Mouse (Mus musculus): Measurements from ENCODE around the gene Mpc1. TPM values are rescaled to one million over a fixed set of nuclear protein-coding genes. Genes with fewer than 3 reads are reported as not detected.
"Not testable (repeated sequence)": the region's sequence is repeated elsewhere in the genome, so short reads cannot be mapped to it uniquely, and the experiment has no call there.

The Mpc1 gene
- polyA plus RNA-seq, 1 experiment from 2014 or later: 366 TPM

GRCm38 (mm10) chr17:8242186-8242585, 40.5 kb upstream of the Mpc1 start:
- DNase-seq (ENCODE audit: low spot score) (no peak), ATAC-seq (no peak)
- H3K4me2 ChIP-seq (ENCODE audit: low read length): no peak overlapping the region
- no peaks in the 10 kb centered on the region for H3K27me3 ChIP-seq (replicated peaks; ENCODE audit: control insufficient read depth, insufficient read depth, low read length)
- no peaks in the 10 kb centered on the region for H3K36me3 ChIP-seq (ENCODE audit: control insufficient read depth, insufficient read depth, low read length)
- no peaks in the 10 kb centered on the region for H3K9me3 ChIP-seq (replicated peaks; ENCODE audit: control insufficient read depth, low read length)
- no peaks in the 10 kb centered on the region for H3K4me1 ChIP-seq (ENCODE audit: control insufficient read depth, insufficient read depth, low read length)
- no peak overlapping the region for H3K9ac ChIP-seq (ENCODE audit: low read length)
- H3K27ac ChIP-seq (ENCODE audit: low read depth, low read length): no peak overlapping the region
- 93% methylated on average over 11 of the region's 11 CpGs for WGBS
- H3K4me3 ChIP-seq (ENCODE audit: low read depth, low read length): no peak overlapping the region

GRCm38 (mm10) chr17:8244124-8244523, 38.6 kb upstream of the Mpc1 start:
- H3K4me1 ChIP-seq (ENCODE audit: control insufficient read depth, insufficient read depth, low read length): no peaks in the 10 kb centered on the region
- 80% methylated on average over 2 of the region's 2 CpGs for WGBS
- no peak for ATAC-seq

GRCm38 (mm10) chr17:8246102-8246754, 36.5 kb upstream of the Mpc1 start:
- H3K4me1 ChIP-seq (ENCODE audit: control insufficient read depth, insufficient read depth, low read length): no peaks in the 10 kb centered on the region
- no peak overlapping the region for H3K4me3 ChIP-seq (ENCODE audit: low read depth, low read length)
- no peaks in the 10 kb centered on the region for H3K36me3 ChIP-seq (ENCODE audit: control insufficient read depth, insufficient read depth, low read length)
- H3K27ac ChIP-seq (ENCODE audit: low read depth, low read length): no peak overlapping the region
- H3K4me2 ChIP-seq (ENCODE audit: low read length): no peak overlapping the region
- no peaks in the 10 kb centered on the region for H3K9me3 ChIP-seq (replicated peaks; ENCODE audit: control insufficient read depth, low read length)
- H3K9ac ChIP-seq (ENCODE audit: low read length): no peak overlapping the region
- H3K27me3 ChIP-seq (replicated peaks; ENCODE audit: control insufficient read depth, insufficient read depth, low read length): no peaks in the 10 kb centered on the region
- 62% methylated on average over 4 of the region's 4 CpGs for WGBS
- DNase-seq (ENCODE audit: low spot score): no peak
- ATAC-seq: no peak

More at GRCm38 (mm10) chr17:8244124-8244523, 38.6 kb upstream of the Mpc1 start:
- Histone ChIP-seq H3K27me3 (replicated peaks; ENCODE audit: control insufficient read depth, insufficient read depth, low read length) (no peaks in the 10 kb centered on the region), H3K36me3 (ENCODE audit: control insufficient read depth, insufficient read depth, low read length) (no peaks in the 10 kb centered on the region), H3K9me3 (replicated peaks; ENCODE audit: control insufficient read depth, low read length) (no peaks in the 10 kb centered on the region), H3K27ac (ENCODE audit: low read depth, low read length) (no peak overlapping the region), H3K4me2 (ENCODE audit: low read length) (no peak overlapping the region), H3K4me3 (ENCODE audit: low read depth, low read length) (no peak overlapping the region), H3K9ac (ENCODE audit: low read length) (no peak overlapping the region)
- no peak for DNase-seq (ENCODE audit: low spot score)

- no peak overlapping the region for H3K9ac ChIP-seq (ENCODE audit: low read length)
- DNase-seq (ENCODE audit: low spot score): no peak
- no peaks in the 10 kb centered on the region for H3K27me3 ChIP-seq (replicated peaks; ENCODE audit: control insufficient read depth, insufficient read depth, low read length)
- WGBS: 95% methylated on average over 7 of the region's 7 CpGs
- H3K4me2 ChIP-seq (ENCODE audit: low read length): no peak overlapping the region
- no peak for ATAC-seq
- no peak overlapping the region for H3K4me3 ChIP-seq (ENCODE audit: low read depth, low read length)
- no peaks in the 10 kb centered on the region for H3K36me3 ChIP-seq (ENCODE audit: control insufficient read depth, insufficient read depth, low read length)
- H3K4me1 ChIP-seq (ENCODE audit: control insufficient read depth, insufficient read depth, low read length): no peaks in the 10 kb centered on the region
- no peaks in the 10 kb centered on the region for H3K9me3 ChIP-seq (replicated peaks; ENCODE audit: control insufficient read depth, low read length)
- H3K27ac ChIP-seq (ENCODE audit: low read depth, low read length): no peak overlapping the region
Measured at GRCm38 (mm10) chr17:8251704-8252103, 31.0 kb upstream of the Mpc1 start.

GRCm38 (mm10) chr17:8254268-8254667, 28.4 kb upstream of the Mpc1 start:
- Histone ChIP-seq H3K27me3 (replicated peaks; ENCODE audit: control insufficient read depth, insufficient read depth, low read length) (no peaks in the 10 kb centered on the region), H3K4me3 (ENCODE audit: low read depth, low read length) (no peak overlapping the region), H3K4me1 (ENCODE audit: control insufficient read depth, insufficient read depth, low read length) (no peaks in the 10 kb centered on the region), H3K36me3 (ENCODE audit: control insufficient read depth, insufficient read depth, low read length) (no peaks in the 10 kb centered on the region), H3K27ac (ENCODE audit: low read depth, low read length) (no peak overlapping the region), H3K9ac (ENCODE audit: low read length) (no peak overlapping the region), H3K4me2 (ENCODE audit: low read length) (no peak overlapping the region), H3K9me3 (replicated peaks; ENCODE audit: control insufficient read depth, low read length) (no peaks in the 10 kb centered on the region)
- no peak for DNase-seq (ENCODE audit: low spot score)
- no peak for ATAC-seq

GRCm38 (mm10) chr17:8254914-8255313, 27.8 kb upstream of the Mpc1 start:
- DNase-seq (ENCODE audit: low spot score) (no peak), ATAC-seq (no peak)
- no peak overlapping the region for H3K4me2 ChIP-seq (ENCODE audit: low read length)
- no peak overlapping the region for H3K4me3 ChIP-seq (ENCODE audit: low read depth, low read length)
- no peaks in the 10 kb centered on the region for H3K27me3 ChIP-seq (replicated peaks; ENCODE audit: control insufficient read depth, insufficient read depth, low read length)
- H3K36me3 ChIP-seq (ENCODE audit: control insufficient read depth, insufficient read depth, low read length): no peaks in the 10 kb centered on the region
- WGBS: 77% methylated on average over 3 of the region's 3 CpGs
- no peaks in the 10 kb centered on the region for H3K9me3 ChIP-seq (replicated peaks; ENCODE audit: control insufficient read depth, low read length)
- no peaks in the 10 kb centered on the region for H3K4me1 ChIP-seq (ENCODE audit: control insufficient read depth, insufficient read depth, low read length)
- no peak overlapping the region for H3K9ac ChIP-seq (ENCODE audit: low read length)
- H3K27ac ChIP-seq (ENCODE audit: low read depth, low read length): no peak overlapping the region

GRCm38 (mm10) chr17:8255583-8255982, 27.1 kb upstream of the Mpc1 start:
- H3K4me1 ChIP-seq (ENCODE audit: control insufficient read depth, insufficient read depth, low read length): no peaks in the 10 kb centered on the region
- H3K27me3 ChIP-seq (replicated peaks; ENCODE audit: control insufficient read depth, insufficient read depth, low read length): no peaks in the 10 kb centered on the region
- no peaks in the 10 kb centered on the region for H3K9me3 ChIP-seq (replicated peaks; ENCODE audit: control insufficient read depth, low read length)
- H3K4me3 ChIP-seq (ENCODE audit: low read depth, low read length): no peak overlapping the region
- H3K36me3 ChIP-seq (ENCODE audit: control insufficient read depth, insufficient read depth, low read length): no peaks in the 10 kb centered on the region
- H3K4me2 ChIP-seq (ENCODE audit: low read length): no peak overlapping the region
- 90% methylated on average over 6 of the region's 6 CpGs for WGBS
- no peak overlapping the region for H3K9ac ChIP-seq (ENCODE audit: low read length)
- DNase-seq (ENCODE audit: low spot score) (no peak), ATAC-seq (no peak)
- H3K27ac ChIP-seq (ENCODE audit: low read depth, low read length): no peak overlapping the region

- H3K27me3 ChIP-seq (replicated peaks; ENCODE audit: control insufficient read depth, insufficient read depth, low read length): no peaks in the 10 kb centered on the region
- no peaks in the 10 kb centered on the region for H3K4me1 ChIP-seq (ENCODE audit: control insufficient read depth, insufficient read depth, low read length)
- no peaks in the 10 kb centered on the region for H3K9me3 ChIP-seq (replicated peaks; ENCODE audit: control insufficient read depth, low read length)
- H3K4me3 ChIP-seq (ENCODE audit: low read depth, low read length): no peak overlapping the region
- no peak overlapping the region for H3K4me2 ChIP-seq (ENCODE audit: low read length)
- no peak overlapping the region for H3K9ac ChIP-seq (ENCODE audit: low read length)
- 78% methylated on average over 8 of the region's 8 CpGs for WGBS
- no peaks in the 10 kb centered on the region for H3K36me3 ChIP-seq (ENCODE audit: control insufficient read depth, insufficient read depth, low read length)
- ATAC-seq (no peak), DNase-seq (ENCODE audit: low spot score) (no peak)
- H3K27ac ChIP-seq (ENCODE audit: low read depth, low read length): no peak overlapping the region
Measured at GRCm38 (mm10) chr17:8256982-8257381, 25.7 kb upstream of the Mpc1 start.

GRCm38 (mm10) chr17:8264638-8265037, 18.1 kb upstream of the Mpc1 start:
- peak; percentile 83 for DNase-seq (ENCODE audit: low spot score)
- not testable (repeated sequence) for H3K9ac ChIP-seq (ENCODE audit: low read length); H3K4me2 ChIP-seq (ENCODE audit: low read length); H3K27me3 ChIP-seq (replicated peaks; ENCODE audit: control insufficient read depth, insufficient read depth, low read length); H3K4me1 ChIP-seq (ENCODE audit: control insufficient read depth, insufficient read depth, low read length); H3K9me3 ChIP-seq (replicated peaks; ENCODE audit: control insufficient read depth, low read length); H3K4me3 ChIP-seq (ENCODE audit: low read depth, low read length); H3K27ac ChIP-seq (ENCODE audit: low read depth, low read length); ATAC-seq; H3K36me3 ChIP-seq (ENCODE audit: control insufficient read depth, insufficient read depth, low read length)
- WGBS: 18% methylated on average over 7 of the region's 7 CpGs
